Comparison of ENCODE assay signal across 11 mouse cellular contexts in the genomic region with DNA sequence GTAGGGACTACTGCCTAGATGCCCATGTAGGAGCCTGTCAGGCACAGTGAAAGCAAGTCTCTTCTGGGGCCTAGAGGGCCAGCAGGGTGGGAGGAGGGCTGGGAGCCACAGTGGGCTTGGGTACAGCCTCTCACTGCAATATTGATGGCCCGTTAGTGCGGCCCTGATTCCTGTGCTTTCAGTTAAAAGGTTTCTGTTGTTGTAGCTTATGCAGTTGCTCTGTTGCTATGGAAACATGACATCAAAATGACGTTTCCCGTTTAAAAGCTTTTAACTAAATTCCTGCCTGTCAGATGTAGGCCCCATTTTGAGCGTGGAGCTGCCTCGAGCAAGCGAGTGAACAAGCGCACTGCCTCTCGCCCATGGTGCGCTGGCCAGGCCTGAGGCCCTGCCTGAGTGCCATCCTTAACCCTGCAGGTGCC. TPM values are rescaled to one million over a fixed set of nuclear protein-coding genes. Genes with fewer than 3 reads are reported as not detected.
DNase-seq lines count a peak whose midpoint lies in the region; ATAC-seq lines count a peak whose summit lies in the region.
"Had no signal": no experiment of that assay in that cellular context is flagged by ENCODE, and none has a peak within 500 bp of the region (broad histone marks: within the 10 kb centered on the region; RNA-seq: fewer than 3 reads in every experiment).

No protein-coding gene starts in this region.

- H3K36me3 ChIP-seq in heart, embryonic 12.5 days: peaks cover 11% of the 10 kb centered on the region; the same call in 1 of the 2 replicates
- H3K36me3 ChIP-seq in hindbrain, embryonic 16.5 days (ENCODE audit: control insufficient read depth, insufficient read depth, low read length): no peaks in the 10 kb centered on the region
- H3K36me3 ChIP-seq: stomach, embryonic 15.5 days had no signal

- ATAC-seq in heart, embryonic 12.5 days (ENCODE audit: insufficient number of reproducible peaks, low FRiP score): no peak
- ATAC-seq in hindbrain, embryonic 16.5 days: peak; percentile 57
- ATAC-seq in erythroblast, adult 5-6 weeks (replicated peaks; ENCODE audit: low FRiP score, poor library complexity, severe bottlenecking): no peak

- H3K9me3 ChIP-seq in heart, embryonic 12.5 days (replicated peaks): no peaks in the 10 kb centered on the region
- no peaks in the 10 kb centered on the region for H3K9me3 ChIP-seq in hindbrain, embryonic 16.5 days (ENCODE audit: control insufficient read depth, low read length)
- H3K9me3 ChIP-seq: stomach, embryonic 15.5 days had no signal

- H3K9ac ChIP-seq in heart, embryonic 12.5 days: 0 out of 2 replicates have a peak overlapping the region, but pooled peaks have one; percentile 31
- H3K9ac ChIP-seq in hindbrain, embryonic 16.5 days (ENCODE audit: low read depth, low read length): peak overlapping the region; percentile 42
- H3K9ac ChIP-seq: lung, embryonic 14.5 days; stomach, embryonic 15.5 days had no signal

- 79% methylated on average over 10 of the region's 10 CpGs for WGBS in heart, embryonic 12.5 days
- 40% methylated on average over 10 of the region's 10 CpGs for WGBS in hindbrain, embryonic 16.5 days

- H3K4me3 ChIP-seq in heart, embryonic 12.5 days: no peak overlapping the region
- H3K4me3 ChIP-seq in hindbrain, embryonic 16.5 days (ENCODE audit: low read length): no peak overlapping the region
- H3K4me3 ChIP-seq: stomach, embryonic 15.5 days had no signal

- no peak overlapping the region for H3K27ac ChIP-seq in heart, embryonic 12.5 days (ENCODE audit: poor library complexity, severe bottlenecking)
- peak overlapping the region; percentile 59; the same call in 1 of the 2 replicates for H3K27ac ChIP-seq in hindbrain, embryonic 16.5 days (ENCODE audit: low read depth, low read length)
- H3K27ac ChIP-seq: stomach, embryonic 15.5 days had no signal

- peaks cover 22% of the 10 kb centered on the region for H3K4me1 ChIP-seq in heart, embryonic 12.5 days (replicated peaks)
- peaks cover 6% of the 10 kb centered on the region for H3K4me1 ChIP-seq in hindbrain, embryonic 16.5 days (ENCODE audit: control insufficient read depth, insufficient read depth, low read depth, low read length)
- H3K4me1 ChIP-seq: stomach, embryonic 15.5 days had no signal

- DNase-seq in heart, postnatal 4 days: no peak
- DNase-seq in right cerebral cortex, adult 18-20 months: peak; percentile 20
- DNase-seq in right cerebral cortex, postnatal 36 days (ENCODE audit: low spot score in 2 of 2): no peak
- DNase-seq in retina, postnatal 7 days (ENCODE audit: low read depth, low spot score): peak; percentile 13
- DNase-seq in spleen, postnatal 10 days (ENCODE audit: low spot score in 2 of 2): no peak
- DNase-seq: B cell, adult 2 months; lung, embryonic 14.5 days had no signal

- no peak overlapping the region for H3K4me2 ChIP-seq in heart, embryonic 12.5 days
- H3K4me2 ChIP-seq in hindbrain, embryonic 16.5 days (ENCODE audit: low read length): no peak overlapping the region
- H3K4me2 ChIP-seq: lung, embryonic 14.5 days; stomach, embryonic 15.5 days had no signal

- H3K27me3 ChIP-seq in heart, embryonic 12.5 days (replicated peaks): no peaks in the 10 kb centered on the region
- no peaks in the 10 kb centered on the region for H3K27me3 ChIP-seq in hindbrain, embryonic 16.5 days (replicated peaks; ENCODE audit: control insufficient read depth, insufficient read depth, low read length)
- H3K27me3 ChIP-seq: stomach, embryonic 15.5 days had no signal

RNA-seq across cellular contexts. Expression of a gene that starts 9.4 kb away (rescaled TPM):
- 0.31 and 0.62 TPM in 2 replicates for polyA plus RNA-seq in heart, embryonic 12.5 days (2016; fragmentation: Nextera tagmentation; extraction: Ambion mirVana)
- total RNA-seq in heart, postnatal 4 days (2021): under 1 TPM; 0.19 to 0.90 TPM
- 6.1 and 6.9 TPM in 2 replicates for polyA plus RNA-seq in hindbrain, embryonic 16.5 days (2015; fragmentation: Nextera tagmentation; extraction: Ambion mirVana)
- not detected in 2 replicates for total RNA-seq in erythroblast, adult 5-6 weeks (2015; ENCODE audit: low replicate concordance)
- total RNA-seq in erythroblast, adult 5-6 weeks (2017; ENCODE audit: low replicate concordance): 8.2 TPM in 1 of 2 replicates, not detected in the other

RNA-seq across cellular contexts. Expression of a gene that starts 32.0 kb away (rescaled TPM):
- polyA plus RNA-seq in heart, embryonic 12.5 days (2016; fragmentation: Nextera tagmentation; extraction: Ambion mirVana): 34.2 and 35.6 TPM in 2 replicates
- total RNA-seq in heart, postnatal 4 days (2021): 10 to 100 TPM; 49.8 to 60.4 TPM
- 40.3 and 41.1 TPM in 2 replicates for polyA plus RNA-seq in hindbrain, embryonic 16.5 days (2015; fragmentation: Nextera tagmentation; extraction: Ambion mirVana)
- total RNA-seq in erythroblast, adult 5-6 weeks (2015; ENCODE audit: low replicate concordance): 6.7 and 13.6 TPM in 2 replicates
- 23.3 and 25.0 TPM in 2 replicates for total RNA-seq in erythroblast, adult 5-6 weeks (2017; ENCODE audit: low replicate concordance)

Comparison
In these comparisons a context has a peak if more than half of its experiments do, and no peak if none do; other contexts are left out.
1. DNase-seq: peak in right cerebral cortex, adult 18-20 months (single experiment) and retina, postnatal 7 days (single experiment); none in heart, postnatal 4 days (single experiment), right cerebral cortex, postnatal 36 days (0 of 2) and spleen, postnatal 10 days (0 of 2).